Mouse (Mus musculus): ENCODE results near the gene Med27.

DNA sequence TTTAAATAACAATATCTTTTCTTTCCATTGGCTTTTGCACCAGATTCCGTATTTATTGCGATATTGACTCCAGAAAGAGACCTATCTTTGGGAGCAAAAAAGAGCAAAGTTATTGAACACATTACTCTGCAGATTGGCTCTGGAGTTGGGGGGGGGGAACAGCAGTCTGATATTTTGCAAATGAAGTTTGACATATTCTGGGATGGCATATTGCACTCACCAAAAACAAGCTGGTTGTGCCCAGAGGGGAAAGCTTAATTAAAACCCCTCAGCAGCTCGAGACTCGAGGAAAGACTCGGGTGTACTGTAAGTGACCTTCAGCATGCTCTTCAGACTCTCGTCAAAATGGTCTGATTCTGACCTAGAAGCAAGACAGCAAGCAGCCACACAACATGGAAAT is 25.8 kb upstream of the Med27 start:
- TF ChIP-seq POLR2A (IDR thresholded peaks at IDR 0.05; ENCODE audit: insufficient read depth, low read length) (no peak), EP300 (IDR thresholded peaks at IDR 0.05; ENCODE audit: insufficient read depth, low read depth, low read length) (no peak)
